Mouse (Mus musculus) heart, embryonic 16.5 days (tissue): ENCODE measurements around the gene AU018091. TPM values are rescaled to one million over a fixed set of nuclear protein-coding genes. Genes with fewer than 3 reads are reported as not detected.

Source experiments
- ATAC-seq: fragments of 200-750 bp; cut with Nextera tagmentation; replicated peaks from 2 replicates; pipeline ENCODE4 v1.8.0; 2017; ENCODE audit warnings: moderate number of reproducible peaks; ENCODE audit not compliant: insufficient read depth, low FRiP score; ENCODE audit errors: extremely low read depth
- H3K27ac ChIP-seq: fragments of 300-500 bp; sonication (generic); 2 replicates; pipeline ENCODE4 v1.5.1; 2014; ENCODE audit warnings: mild to moderate bottlenecking, low read length, control low read depth, moderate library complexity
- H3K27me3 ChIP-seq: fragments of 300-500 bp; sonication (generic); 2 replicates; pipeline ENCODE4 v1.6.1; 2014; ENCODE audit warnings: low read length, mixed read lengths; ENCODE audit not compliant: control insufficient read depth, insufficient read depth
- H3K36me3 ChIP-seq: fragments of 300-500 bp; sonication (generic); 2 replicates; pipeline ENCODE4 v1.6.1; 2014; ENCODE audit not compliant: control insufficient read depth, insufficient read depth
- H3K4me1 ChIP-seq: fragments of 300-500 bp; sonication (generic); 2 replicates; pipeline ENCODE4 v1.6.1; 2014; ENCODE audit warnings: low read length, mixed read lengths; ENCODE audit not compliant: control insufficient read depth, insufficient read depth
- H3K4me2 ChIP-seq: fragments of 300-500 bp; sonication (generic); 2 replicates; pipeline ENCODE4 v1.6.1; 2014; ENCODE audit warnings: low read depth, mild to moderate bottlenecking, control low read depth, low read length
- H3K4me3 ChIP-seq: fragments of 300-500 bp; sonication (generic); 2 replicates; pipeline ENCODE4 v1.5.1; 2014; ENCODE audit warnings: mild to moderate bottlenecking, control low read depth, low read length
- H3K9ac ChIP-seq: fragments of 300-500 bp; sonication (generic); 2 replicates; pipeline ENCODE4 v1.6.1; 2014; ENCODE audit warnings: low read length, control low read depth
- H3K9me3 ChIP-seq: fragments of 300-500 bp; sonication (generic); replicated peaks from 2 replicates; pipeline ENCODE4 v1.6.1; 2016; ENCODE audit warnings: low read length; ENCODE audit not compliant: control insufficient read depth
- WGBS: fragments of 180-500 bp; shearing (Covaris S2); extraction: QIAGEN DNeasy Blood & Tissue Kit; methylation state at CpG from one replicate; pipeline ENCODE4 v1.1.7; 2014; 5-methylcytosine and 5-hydroxymethylcytosine counted together
- polyA plus RNA-seq: library from polyadenylated mRNA; unstranded; fragments of >200 nt; fragmentation: Nextera tagmentation; extraction: Ambion mirVana; gene quantifications from 2 replicates; pipeline ENCODE4 v1.2.1, GENCODE M21; 2015

The AU018091 gene
- polyA plus RNA-seq: not detected in 2 replicates

DNA sequence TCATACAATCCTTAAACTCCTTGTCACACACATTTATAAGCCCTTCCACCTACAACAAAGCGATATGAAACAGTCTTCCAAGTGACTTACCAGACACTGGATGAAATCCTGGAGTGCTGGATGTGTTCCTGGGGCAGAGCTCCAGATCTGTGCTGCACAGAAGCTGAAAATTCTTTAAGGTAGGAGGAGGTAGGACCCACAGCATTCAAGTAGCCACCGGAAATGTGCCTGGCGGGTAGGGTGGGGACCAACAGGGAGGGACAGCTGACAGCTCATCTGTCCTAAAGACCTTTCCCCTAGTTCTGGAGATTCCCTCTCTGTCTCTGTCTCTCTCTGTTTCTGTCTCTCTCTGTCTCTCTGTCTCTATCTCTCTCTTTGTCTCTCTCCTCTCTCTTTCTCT, at the start of gene AU018091:
Gene AU018091, minus strand, starts transcription at position 279 of the 400 bp plus-strand sequence.
- H3K4me2 ChIP-seq: no peak within 1 kb of the TSS
- H3K4me3 ChIP-seq: no peak within 1 kb of the TSS
- ATAC-seq: no peak
- no peaks in the 10 kb centered on the region for H3K9me3 ChIP-seq
- no peak within 1 kb of the TSS for H3K27ac ChIP-seq
- no peak within 1 kb of the TSS for H3K9ac ChIP-seq
- H3K4me1 ChIP-seq: no peaks in the 10 kb centered on the region
- H3K27me3 ChIP-seq: no peaks in the 10 kb centered on the region
- no peaks in the 10 kb centered on the region for H3K36me3 ChIP-seq
- 65% methylated on average over 3 of the region's 3 CpGs for WGBS

DNA sequence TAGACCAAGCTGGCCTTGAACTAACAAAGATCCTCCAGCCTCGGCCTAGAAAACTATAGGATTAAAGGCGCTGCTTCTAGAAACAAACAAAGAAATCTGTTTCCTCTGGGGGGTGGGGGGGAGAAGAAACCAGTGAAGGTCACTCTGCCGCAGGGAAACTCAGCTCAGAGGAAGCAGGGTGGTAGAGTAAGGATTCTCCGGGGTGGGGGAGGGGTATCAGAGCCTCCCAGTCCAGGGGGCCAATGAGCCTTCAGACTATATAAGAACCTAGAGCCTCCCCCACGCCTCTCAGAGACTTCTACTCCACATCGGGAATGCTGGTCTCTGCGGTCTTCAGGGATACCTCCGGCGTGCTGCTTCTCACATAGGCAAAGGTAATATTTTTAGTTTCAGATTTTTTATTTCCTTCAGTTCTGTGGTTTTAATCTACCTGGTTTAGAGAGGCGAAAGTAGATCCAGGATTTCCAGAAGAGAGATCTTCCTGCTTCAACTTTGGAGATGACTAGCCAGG, 48.6 kb upstream of the AU018091 start:
- peaks cover 30% of the 10 kb centered on the region for H3K27me3 ChIP-seq
- H3K27ac ChIP-seq: no peak overlapping the region
- no peak overlapping the region for H3K9ac ChIP-seq
- no peaks in the 10 kb centered on the region for H3K9me3 ChIP-seq
- H3K36me3 ChIP-seq: no peaks in the 10 kb centered on the region
- H3K4me2 ChIP-seq: no peak overlapping the region
- no peaks in the 10 kb centered on the region for H3K4me1 ChIP-seq
- H3K4me3 ChIP-seq: no peak overlapping the region
- 24% methylated on average over 10 of the region's 10 CpGs for whole genome bisulfite sequencing
- no peak for ATAC-seq

DNA sequence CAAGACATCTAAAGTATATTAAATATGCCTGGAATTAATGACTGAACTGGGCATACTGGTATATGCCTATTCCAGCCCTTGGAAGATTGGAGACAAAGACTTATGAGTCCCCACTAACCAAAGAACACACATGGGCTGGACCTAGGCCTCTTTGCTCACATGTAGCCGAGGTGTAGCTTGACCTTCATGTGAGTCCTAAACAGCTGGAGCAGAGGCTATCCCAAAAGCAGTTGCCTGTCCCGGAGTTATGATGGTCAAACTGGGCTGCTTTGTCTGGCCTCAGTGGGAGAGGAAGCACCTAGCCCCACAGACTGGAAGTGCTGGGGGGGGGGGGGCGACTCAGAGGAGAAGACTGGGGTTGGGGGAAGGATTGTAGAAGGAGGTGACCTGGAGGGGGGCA, 47.3 kb upstream of the AU018091 start:
- Histone ChIP-seq H3K27me3 (peaks cover 30% of the 10 kb centered on the region), H3K4me2 (no peak overlapping the region), H3K36me3 (no peaks in the 10 kb centered on the region), H3K9ac (no peak overlapping the region), H3K9me3 (no peaks in the 10 kb centered on the region), H3K4me3 (no peak overlapping the region), H3K4me1 (no peaks in the 10 kb centered on the region), H3K27ac (no peak overlapping the region)
- no peak for ATAC-seq
- WGBS: 83% methylated on average over 2 of the region's 3 CpGs

- Histone ChIP-seq H3K9me3 (no peaks in the 10 kb centered on the region), H3K9ac (no peak overlapping the region), H3K4me2 (no peak overlapping the region), H3K36me3 (no peaks in the 10 kb centered on the region), H3K27ac (no peak overlapping the region), H3K4me1 (no peaks in the 10 kb centered on the region), H3K4me3 (no peak overlapping the region), H3K27me3 (peaks cover 11% of the 10 kb centered on the region)
- WGBS: 41% methylated on average over 3 of the region's 3 CpGs
- ATAC-seq: no peak
Measured at GRCm38 (mm10) chr7:3213557-3213956, 44.6 kb upstream of the AU018091 start.

DNA sequence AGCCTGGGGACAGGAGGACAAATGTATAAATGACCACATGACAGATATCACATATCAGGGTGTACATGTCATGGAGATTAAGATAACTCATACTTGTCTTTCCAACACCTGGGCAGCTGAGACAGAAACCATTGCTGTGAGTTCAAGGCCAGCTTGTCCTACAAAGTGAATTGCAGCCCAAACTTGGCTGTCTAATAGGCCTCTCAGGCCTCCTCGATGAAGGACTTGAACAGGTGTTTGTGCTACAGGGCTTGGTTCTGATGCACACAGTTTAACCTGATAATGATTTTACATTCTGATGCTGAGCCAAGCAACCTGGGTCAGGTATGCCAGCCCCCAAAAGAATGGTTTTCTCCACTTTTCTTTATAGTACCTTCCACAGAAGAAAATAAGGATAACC, 44.2 kb upstream of the AU018091 start:
- no peaks in the 10 kb centered on the region for H3K4me1 ChIP-seq
- no peaks in the 10 kb centered on the region for H3K36me3 ChIP-seq
- H3K9ac ChIP-seq: no peak overlapping the region
- H3K9me3 ChIP-seq: no peaks in the 10 kb centered on the region
- H3K4me3 ChIP-seq: no peak overlapping the region
- no peak overlapping the region for H3K27ac ChIP-seq
- no peak for ATAC-seq
- no peak overlapping the region for H3K4me2 ChIP-seq
- peaks cover 8% of the 10 kb centered on the region for H3K27me3 ChIP-seq
- 46% methylated on average over 1 of the region's 1 CpGs for WGBS

- no peaks in the 10 kb centered on the region for H3K27me3 ChIP-seq
- H3K4me1 ChIP-seq: no peaks in the 10 kb centered on the region
- H3K9ac ChIP-seq: no peak overlapping the region
- H3K27ac ChIP-seq: no peak overlapping the region
- no peak overlapping the region for H3K4me2 ChIP-seq
- H3K4me3 ChIP-seq: no peak overlapping the region
- WGBS: 77% methylated on average over 12 of the region's 12 CpGs
- no peaks in the 10 kb centered on the region for H3K9me3 ChIP-seq
- no peaks in the 10 kb centered on the region for H3K36me3 ChIP-seq
- no peak for ATAC-seq
Measured at GRCm38 (mm10) chr7:3212002-3212790, 43.2 kb upstream of the AU018091 start.

DNA sequence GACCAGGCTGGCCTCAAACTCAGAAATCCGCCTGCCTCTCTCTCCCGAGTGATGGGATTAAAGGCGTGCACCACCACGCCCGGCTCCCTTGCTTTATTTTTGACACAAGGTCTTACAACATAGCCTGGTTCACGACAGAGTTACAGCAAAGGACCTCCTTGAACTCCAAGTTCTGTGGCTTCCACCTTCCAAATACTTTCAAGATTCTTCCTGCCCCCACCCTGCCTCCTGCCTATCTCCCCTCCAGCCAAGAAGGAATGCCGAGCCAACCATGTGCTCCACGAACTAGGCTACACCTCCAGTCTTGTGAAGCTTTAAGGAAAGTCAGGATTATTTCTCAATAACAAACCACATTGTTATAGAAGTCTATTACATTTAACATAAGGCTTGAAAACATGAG, 42.5 kb upstream of the AU018091 start:
- Histone ChIP-seq H3K36me3 (no peaks in the 10 kb centered on the region), H3K4me2 (no peak overlapping the region), H3K9ac (no peak overlapping the region), H3K4me1 (no peaks in the 10 kb centered on the region), H3K27me3 (no peaks in the 10 kb centered on the region), H3K27ac (no peak overlapping the region), H3K4me3 (no peak overlapping the region), H3K9me3 (no peaks in the 10 kb centered on the region)
- no peak for ATAC-seq
- WGBS: 68% methylated on average over 8 of the region's 8 CpGs

DNA sequence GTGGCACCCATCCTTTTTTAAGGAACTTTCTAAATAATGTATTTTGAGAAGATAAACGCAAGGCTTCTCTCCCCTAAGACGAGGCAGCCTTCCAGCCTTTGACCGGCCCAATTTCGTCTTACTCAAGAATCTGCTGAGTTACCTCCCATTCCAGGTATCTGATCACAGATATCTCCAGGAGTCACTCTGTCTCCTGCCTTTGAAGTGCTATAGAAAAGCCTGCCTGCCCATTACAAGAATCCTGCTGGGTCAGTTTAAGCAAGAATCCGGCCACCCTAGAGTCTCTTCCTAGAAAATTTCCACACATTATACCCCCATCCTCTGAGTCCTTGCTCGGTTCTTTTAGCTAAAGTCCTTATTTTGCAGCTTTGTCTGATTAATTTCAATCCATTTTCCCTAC, 41.6 kb upstream of the AU018091 start:
- Histone ChIP-seq H3K27ac (no peak overlapping the region), H3K4me2 (no peak overlapping the region), H3K9ac (no peak overlapping the region), H3K9me3 (no peaks in the 10 kb centered on the region), H3K27me3 (no peaks in the 10 kb centered on the region), H3K4me3 (no peak overlapping the region), H3K36me3 (no peaks in the 10 kb centered on the region), H3K4me1 (no peaks in the 10 kb centered on the region)
- ATAC-seq: no peak
- WGBS: 37% methylated on average over 6 of the region's 6 CpGs

DNA sequence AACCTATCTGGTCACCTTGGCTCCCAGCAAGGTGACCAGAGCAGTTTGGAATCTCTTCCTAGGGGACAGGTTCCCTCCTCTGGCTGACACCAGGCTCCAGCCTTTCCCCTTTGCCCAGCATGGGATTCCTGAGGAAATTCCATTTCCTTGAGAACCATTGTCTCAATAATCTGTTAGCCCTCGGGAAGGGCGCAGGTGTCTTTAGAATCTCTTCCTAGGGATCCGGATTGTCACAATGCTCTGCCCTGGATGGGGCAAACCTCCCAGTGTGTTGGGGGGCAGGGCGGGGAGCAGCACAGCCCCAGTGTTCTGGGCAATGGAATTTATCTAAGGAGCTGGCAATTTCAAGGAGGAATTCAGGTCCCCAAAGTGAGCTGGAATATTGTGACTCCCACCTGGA, 37.5 kb upstream of the AU018091 start:
- Histone ChIP-seq H3K27ac (no peak overlapping the region), H3K4me1 (0 out of 2 replicates have a peak, but pooled peaks cover 3% of the 10 kb centered on the region), H3K9ac (no peak overlapping the region), H3K36me3 (no peaks in the 10 kb centered on the region), H3K4me2 (no peak overlapping the region), H3K27me3 (no peaks in the 10 kb centered on the region), H3K9me3 (no peaks in the 10 kb centered on the region), H3K4me3 (no peak overlapping the region)
- no peak for ATAC-seq
- WGBS: 25% methylated on average over 4 of the region's 4 CpGs
